Mouse (Mus musculus): ENCODE data around the gene Gabrg3. TPM values are rescaled to one million over a fixed set of nuclear protein-coding genes. Genes with fewer than 3 reads are reported as not detected.
A peak's percentile ranks its signal among the peaks of the same experiment; 100 is the strongest.
"Not testable (repeated sequence)": the region's sequence is repeated elsewhere in the genome, so short reads cannot be mapped to it uniquely, and the experiment has no call there.

Gene Gabrg3
- polyA plus RNA-seq, 1 experiment from 2014 or later = 0.59 TPM

- Histone ChIP-seq H3K27me3 (ENCODE audit: insufficient read depth, low read length) (no peaks in the 10 kb centered on the region), H3K4me3 (ENCODE audit: low read length) (no peak overlapping the region), H3K4me2 (replicated peaks; ENCODE audit: low read depth, low read length) (no peak overlapping the region), H3K4me1 (ENCODE audit: insufficient read depth, low read length) (no peaks in the 10 kb centered on the region), H3K36me3 (ENCODE audit: insufficient read depth, low read length) (no peaks in the 10 kb centered on the region), H3K9ac (replicated peaks; ENCODE audit: low read length) (no peak overlapping the region), H3K9me3 (ENCODE audit: low read length) (no peaks in the 10 kb centered on the region), H3K27ac (ENCODE audit: low read length) (no peak overlapping the region)
- no peak for ATAC-seq (ENCODE audit: low FRiP score, low TSS enrichment)
- 63% methylated on average over 1 of the region's 1 CpGs for WGBS
Observed at GRCm38 (mm10) chr7:57260201-57260600, 126.8 kb downstream of the Gabrg3 start.

DNA sequence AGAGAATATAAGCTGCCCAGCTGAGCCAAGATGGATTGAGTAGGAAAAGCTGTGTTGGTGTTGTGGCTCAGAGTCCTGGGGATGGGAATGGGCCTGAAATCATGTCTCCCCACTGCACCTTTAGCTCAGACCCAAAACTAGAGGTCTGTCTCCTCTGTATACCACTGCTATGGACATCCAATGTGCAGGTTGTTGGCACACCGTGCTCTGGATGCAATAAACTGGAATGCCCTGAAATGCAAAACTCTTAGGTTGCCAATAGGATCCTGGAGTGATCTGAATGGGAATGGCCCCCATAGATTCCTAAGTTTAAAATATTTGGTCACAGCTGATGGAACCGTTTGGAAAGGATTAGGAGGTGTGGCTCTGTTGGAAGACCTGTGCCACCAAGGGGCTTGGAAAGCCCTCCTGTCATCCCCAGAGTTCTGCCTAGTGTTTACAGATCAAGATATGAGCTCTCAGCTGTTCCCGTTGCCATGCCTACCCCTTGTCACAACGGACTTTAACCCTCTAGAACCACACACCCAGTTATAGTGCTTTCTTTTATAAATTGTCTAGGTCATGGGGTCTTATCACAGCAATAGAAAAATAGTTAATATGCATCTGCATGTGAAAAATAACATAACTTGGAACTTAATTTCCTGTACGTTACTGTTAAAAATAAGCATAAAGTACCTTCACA, 128.0 kb downstream of the Gabrg3 start:
- H3K9ac ChIP-seq (replicated peaks; ENCODE audit: low read length) = no peak overlapping the region
- no peak overlapping the region for H3K4me2 ChIP-seq (replicated peaks; ENCODE audit: low read depth, low read length)
- no peak for ATAC-seq (ENCODE audit: low FRiP score, low TSS enrichment)
- no peak overlapping the region for H3K27ac ChIP-seq (ENCODE audit: low read length)
- H3K4me1 ChIP-seq (ENCODE audit: insufficient read depth, low read length) = no peaks in the 10 kb centered on the region
- 75% methylated on average over 5 of the region's 5 CpGs for WGBS
- no peaks in the 10 kb centered on the region for H3K36me3 ChIP-seq (ENCODE audit: insufficient read depth, low read length)
- H3K4me3 ChIP-seq (ENCODE audit: low read length) = no peak overlapping the region
- H3K9me3 ChIP-seq (ENCODE audit: low read length) = no peaks in the 10 kb centered on the region
- H3K27me3 ChIP-seq (ENCODE audit: insufficient read depth, low read length) = no peaks in the 10 kb centered on the region

DNA sequence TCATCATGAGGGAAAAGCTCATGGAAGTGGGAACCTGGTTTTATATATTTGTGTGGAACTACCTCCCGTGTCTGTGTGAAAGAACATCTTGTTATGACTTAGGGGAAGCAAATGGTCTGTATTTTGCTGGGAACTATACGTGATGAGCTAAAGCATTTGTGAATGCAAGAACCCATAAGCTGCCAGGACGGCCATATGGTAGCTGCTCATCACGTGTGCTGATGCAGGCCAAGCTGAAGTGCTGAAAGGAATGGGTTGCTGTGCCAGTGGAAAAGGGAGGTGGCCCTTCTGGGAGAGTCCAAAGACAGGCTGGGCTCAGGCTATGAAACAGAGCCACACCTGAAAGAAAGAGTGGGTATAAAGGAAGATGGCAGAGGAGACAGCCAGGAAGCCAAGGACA, 143.0 kb downstream of the Gabrg3 start:
- H3K4me3 ChIP-seq (ENCODE audit: low read length) = no peak overlapping the region
- WGBS = 71% methylated on average over 4 of the region's 4 CpGs
- no peak for ATAC-seq (ENCODE audit: low FRiP score, low TSS enrichment)

DNA sequence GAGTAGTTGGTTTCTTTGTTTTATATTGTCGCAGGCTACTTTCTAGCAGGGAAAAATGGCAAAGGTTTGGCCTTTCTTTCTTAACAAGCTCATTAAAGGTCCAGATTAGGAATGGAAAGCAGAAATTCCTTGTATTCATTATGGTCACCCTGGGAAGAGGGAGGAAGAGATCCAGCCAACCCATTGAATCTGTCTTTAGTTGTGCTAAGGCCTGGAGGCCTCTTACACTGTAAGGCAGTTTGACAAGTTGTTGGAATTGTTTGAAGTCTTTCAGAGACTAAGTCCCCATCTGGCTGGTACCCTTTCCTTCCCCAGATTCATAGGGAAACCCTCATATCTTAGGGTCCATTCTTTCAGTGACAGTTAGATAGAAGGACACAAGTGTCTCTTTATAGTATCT, 172.9 kb downstream of the Gabrg3 start:
- no peaks in the 10 kb centered on the region for H3K9me3 ChIP-seq (ENCODE audit: low read length)
- no peak overlapping the region for H3K4me3 ChIP-seq (ENCODE audit: low read length)
- no peak overlapping the region for H3K9ac ChIP-seq (replicated peaks; ENCODE audit: low read length)
- no peak overlapping the region for H3K27ac ChIP-seq (ENCODE audit: low read length)
- H3K4me1 ChIP-seq (ENCODE audit: insufficient read depth, low read length) = no peaks in the 10 kb centered on the region
- ATAC-seq (ENCODE audit: low FRiP score, low TSS enrichment) = no peak
- H3K27me3 ChIP-seq (ENCODE audit: insufficient read depth, low read length) = no peaks in the 10 kb centered on the region
- WGBS = 89% methylated on average over 1 of the region's 1 CpGs
- H3K4me2 ChIP-seq (replicated peaks; ENCODE audit: low read depth, low read length) = no peak overlapping the region
- no peaks in the 10 kb centered on the region for H3K36me3 ChIP-seq (ENCODE audit: insufficient read depth, low read length)

More for the DNA sequence above, 143.0 kb downstream of the Gabrg3 start:
- Histone ChIP-seq H3K4me2 (replicated peaks; ENCODE audit: low read depth, low read length) (no peak overlapping the region), H3K9me3 (ENCODE audit: low read length) (no peaks in the 10 kb centered on the region), H3K9ac (replicated peaks; ENCODE audit: low read length) (no peak overlapping the region), H3K36me3 (ENCODE audit: insufficient read depth, low read length) (no peaks in the 10 kb centered on the region), H3K27ac (ENCODE audit: low read length) (no peak overlapping the region), H3K4me1 (ENCODE audit: insufficient read depth, low read length) (no peaks in the 10 kb centered on the region), H3K27me3 (ENCODE audit: insufficient read depth, low read length) (no peaks in the 10 kb centered on the region)

GRCm38 (mm10) chr7:57186015-57186414, 201.0 kb downstream of the Gabrg3 start:
- WGBS = 68% methylated on average over 1 of the region's 1 CpGs
- no peaks in the 10 kb centered on the region for H3K9me3 ChIP-seq (ENCODE audit: low read length)
- H3K4me2 ChIP-seq (replicated peaks; ENCODE audit: low read depth, low read length) = no peak overlapping the region
- no peak for ATAC-seq (ENCODE audit: low FRiP score, low TSS enrichment)
- H3K4me3 ChIP-seq (ENCODE audit: low read length) = no peak overlapping the region
- H3K27ac ChIP-seq (ENCODE audit: low read length) = no peak overlapping the region
- no peaks in the 10 kb centered on the region for H3K4me1 ChIP-seq (ENCODE audit: insufficient read depth, low read length)
- no peaks in the 10 kb centered on the region for H3K27me3 ChIP-seq (ENCODE audit: insufficient read depth, low read length)
- no peak overlapping the region for H3K9ac ChIP-seq (replicated peaks; ENCODE audit: low read length)
- H3K36me3 ChIP-seq (ENCODE audit: insufficient read depth, low read length) = no peaks in the 10 kb centered on the region

DNA sequence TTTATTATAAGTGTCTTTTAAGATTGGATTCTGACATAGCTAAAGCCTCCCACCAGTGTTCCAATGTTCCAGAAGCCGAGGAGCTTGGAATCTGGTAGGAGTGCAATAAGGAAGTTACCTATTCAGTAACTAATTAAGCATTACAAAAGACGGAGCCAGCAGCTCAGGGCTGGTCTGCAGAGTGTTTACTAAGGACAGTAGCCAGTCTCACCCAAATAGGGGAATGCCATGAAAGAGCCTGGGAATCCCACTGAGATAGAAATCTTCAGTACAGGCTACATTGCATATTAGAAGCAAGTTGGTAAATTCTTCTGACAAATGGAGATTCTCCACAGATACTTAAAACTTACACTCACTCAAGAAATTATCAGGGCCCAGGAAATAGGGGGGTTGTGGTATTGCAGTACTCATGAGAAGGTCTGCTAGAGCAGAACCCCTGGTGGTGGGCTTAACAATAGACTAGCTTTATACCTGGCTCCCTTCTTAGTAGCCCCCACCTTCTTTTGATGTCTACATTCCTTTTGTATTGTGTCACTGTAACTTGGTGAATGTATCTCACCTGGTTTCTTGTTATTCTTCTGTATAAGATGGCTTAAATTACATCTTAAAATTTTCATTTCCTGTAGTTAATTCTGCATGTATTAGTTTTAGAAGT, 211.0 kb downstream of the Gabrg3 start:
- WGBS = 41% methylated on average over 2 of the region's 2 CpGs

DNA sequence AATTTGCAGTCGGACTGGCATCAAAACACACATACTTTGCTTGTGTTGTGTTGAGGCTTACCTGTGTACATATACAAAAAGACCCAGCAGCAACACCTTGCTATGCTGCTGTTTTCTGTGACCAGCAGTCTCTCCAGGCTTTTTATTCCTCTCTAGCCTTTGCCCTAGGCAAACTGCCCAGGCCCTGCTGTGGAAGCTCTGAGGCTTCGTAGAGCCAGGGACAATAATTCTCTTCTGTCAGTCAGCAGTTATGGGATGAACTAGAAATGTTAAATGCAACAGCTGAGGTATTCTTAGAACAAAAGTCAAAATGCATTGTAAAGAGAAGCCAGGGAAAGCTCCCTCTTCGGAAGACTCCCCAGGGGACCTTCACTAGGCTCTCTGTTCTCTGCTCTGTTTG, 220.1 kb downstream of the Gabrg3 start:
- Histone ChIP-seq H3K27me3 (ENCODE audit: insufficient read depth, low read length) (no peaks in the 10 kb centered on the region), H3K27ac (ENCODE audit: low read length) (no peak overlapping the region), H3K9me3 (ENCODE audit: low read length) (no peaks in the 10 kb centered on the region), H3K9ac (replicated peaks; ENCODE audit: low read length) (no peak overlapping the region), H3K4me3 (ENCODE audit: low read length) (no peak overlapping the region), H3K36me3 (ENCODE audit: insufficient read depth, low read length) (no peaks in the 10 kb centered on the region), H3K4me1 (ENCODE audit: insufficient read depth, low read length) (no peaks in the 10 kb centered on the region), H3K4me2 (replicated peaks; ENCODE audit: low read depth, low read length) (no peak overlapping the region)
- ATAC-seq (ENCODE audit: low FRiP score, low TSS enrichment) = no peak
- 54% methylated on average over 3 of the region's 3 CpGs for WGBS

More for the DNA sequence above, 211.0 kb downstream of the Gabrg3 start:
- not testable (repeated sequence) for H3K4me3 ChIP-seq (ENCODE audit: low read length); H3K9me3 ChIP-seq (ENCODE audit: low read length); H3K36me3 ChIP-seq (ENCODE audit: insufficient read depth, low read length); H3K4me1 ChIP-seq (ENCODE audit: insufficient read depth, low read length); H3K27ac ChIP-seq (ENCODE audit: low read length); H3K27me3 ChIP-seq (ENCODE audit: insufficient read depth, low read length); H3K9ac ChIP-seq (replicated peaks; ENCODE audit: low read length); ATAC-seq (ENCODE audit: low FRiP score, low TSS enrichment); H3K4me2 ChIP-seq (replicated peaks; ENCODE audit: low read depth, low read length)

DNA sequence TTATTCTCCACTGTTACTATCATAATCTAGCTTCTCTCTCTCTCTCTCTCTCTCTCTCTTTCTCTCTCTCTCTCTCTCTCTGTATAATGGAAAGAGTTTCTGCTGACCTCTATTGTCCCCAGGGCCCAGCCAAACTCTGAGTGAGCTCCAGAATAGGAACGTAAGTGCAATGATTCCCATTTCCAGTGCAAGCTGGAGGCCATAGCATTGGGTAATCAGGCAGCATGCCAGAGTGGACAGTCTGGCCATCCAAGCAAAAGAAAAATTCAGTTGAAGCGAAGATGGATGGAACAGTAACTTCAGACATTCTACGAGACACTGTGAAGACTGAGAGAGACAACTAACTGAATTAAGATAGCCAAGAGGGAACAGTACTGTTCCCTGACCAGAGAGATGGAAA, 228.8 kb downstream of the Gabrg3 start:
- Histone ChIP-seq H3K36me3 (ENCODE audit: insufficient read depth, low read length) (no peaks in the 10 kb centered on the region), H3K4me1 (ENCODE audit: insufficient read depth, low read length) (peaks cover 7% of the 10 kb centered on the region; the same call in 1 of the 2 replicates), H3K9ac (replicated peaks; ENCODE audit: low read length) (no peak overlapping the region), H3K4me3 (ENCODE audit: low read length) (no peak overlapping the region), H3K4me2 (replicated peaks; ENCODE audit: low read depth, low read length) (no peak overlapping the region), H3K27me3 (ENCODE audit: insufficient read depth, low read length) (no peaks in the 10 kb centered on the region), H3K27ac (ENCODE audit: low read length) (no peak overlapping the region), H3K9me3 (ENCODE audit: low read length) (no peaks in the 10 kb centered on the region)
- 80% methylated on average over 3 of the region's 3 CpGs for WGBS
- no peak for ATAC-seq (ENCODE audit: low FRiP score, low TSS enrichment)

GRCm38 (mm10) chr7:57153743-57154142, 233.2 kb downstream of the Gabrg3 start:
- H3K9ac ChIP-seq (replicated peaks; ENCODE audit: low read length) = no peak overlapping the region
- no peaks in the 10 kb centered on the region for H3K27me3 ChIP-seq (ENCODE audit: insufficient read depth, low read length)
- 0 out of 2 replicates have a peak overlapping the region, but pooled peaks have one; percentile 34 for H3K27ac ChIP-seq (ENCODE audit: low read length)
- H3K4me2 ChIP-seq (replicated peaks; ENCODE audit: low read depth, low read length) = no peak overlapping the region
- H3K36me3 ChIP-seq (ENCODE audit: insufficient read depth, low read length) = no peaks in the 10 kb centered on the region
- no peak overlapping the region for H3K4me3 ChIP-seq (ENCODE audit: low read length)
- ATAC-seq (ENCODE audit: low FRiP score, low TSS enrichment) = 0 out of 2 replicates have a peak, but pooled peaks have one; percentile 65
- 25% methylated on average over 5 of the region's 5 CpGs for WGBS
- H3K9me3 ChIP-seq (ENCODE audit: low read length) = no peaks in the 10 kb centered on the region
- peaks cover 7% of the 10 kb centered on the region; the same call in 1 of the 2 replicates for H3K4me1 ChIP-seq (ENCODE audit: insufficient read depth, low read length)

GRCm38 (mm10) chr7:57150768-57151167, 236.2 kb downstream of the Gabrg3 start:
- WGBS = 57% methylated on average over 5 of the region's 5 CpGs
- H3K4me1 ChIP-seq (ENCODE audit: insufficient read depth, low read length) = peaks cover 7% of the 10 kb centered on the region; the same call in 1 of the 2 replicates

More at GRCm38 (mm10) chr7:57150768-57151167, 236.2 kb downstream of the Gabrg3 start:
- no peak for ATAC-seq (ENCODE audit: low FRiP score, low TSS enrichment)
- no peaks in the 10 kb centered on the region for H3K27me3 ChIP-seq (ENCODE audit: insufficient read depth, low read length)
- H3K4me3 ChIP-seq (ENCODE audit: low read length) = no peak overlapping the region
- no peaks in the 10 kb centered on the region for H3K9me3 ChIP-seq (ENCODE audit: low read length)
- no peaks in the 10 kb centered on the region for H3K36me3 ChIP-seq (ENCODE audit: insufficient read depth, low read length)
- no peak overlapping the region for H3K9ac ChIP-seq (replicated peaks; ENCODE audit: low read length)
- H3K27ac ChIP-seq (ENCODE audit: low read length) = no peak overlapping the region
- no peak overlapping the region for H3K4me2 ChIP-seq (replicated peaks; ENCODE audit: low read depth, low read length)

Data from kidney, embryonic 16.5 days (tissue).